Mouse (Mus musculus): ENCODE data around the gene Myo19.
"Not testable (repeated sequence)": the region's sequence is repeated elsewhere in the genome, so short reads cannot be mapped to it uniquely, and the experiment has no call there.

Myo19 gene

GRCm38 (mm10) chr11:84879772-84880464 lies at the start of gene Myo19, which contains the start of gene Pigw:
TSS of gene Myo19 (plus strand) at chr11:84880148.
TSS of gene Pigw (minus strand) at chr11:84880285.
- DNase-seq, result peak; percentile 82

- no peak for DNase-seq
Observed at GRCm38 (mm10) chr11:84839330-84839729, 40.6 kb upstream of the Myo19 start.

DNA sequence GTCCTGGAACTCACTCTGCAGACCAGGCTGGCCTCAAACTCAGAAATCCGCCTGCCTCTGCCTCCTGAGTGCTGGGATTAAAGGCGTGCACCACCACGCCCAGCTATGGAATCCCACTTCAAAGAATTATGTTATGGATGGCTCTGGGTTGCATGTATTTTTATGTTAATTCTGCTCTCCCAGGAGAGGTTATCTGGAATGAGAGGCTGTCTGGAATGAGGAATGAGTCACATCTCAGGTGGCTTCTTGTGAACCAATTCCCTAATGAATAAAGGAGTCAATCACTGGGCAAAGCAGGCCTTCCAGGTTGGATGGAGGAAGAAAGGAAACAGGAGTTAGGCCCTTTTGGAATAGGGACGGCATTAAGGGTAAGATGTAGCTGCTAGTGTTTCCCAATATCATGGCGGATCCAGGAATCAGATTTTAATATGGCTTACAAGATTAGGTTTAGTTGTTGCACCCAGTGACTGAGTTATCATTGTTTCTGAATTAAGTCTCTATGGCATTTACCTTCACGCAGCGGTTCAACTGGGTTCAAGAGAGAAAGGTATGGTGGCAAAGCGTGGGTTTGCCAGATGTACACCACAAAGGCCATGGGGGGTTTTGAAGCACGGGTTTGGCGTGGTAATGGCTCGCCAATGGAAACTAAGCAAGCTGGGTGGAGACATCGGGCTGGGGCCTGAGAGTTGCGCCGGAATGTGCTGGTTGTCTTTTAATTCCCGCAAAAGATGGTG lies 33.0 kb upstream of the Myo19 start:
- no peak for DNase-seq

- DNase-seq, result no peak
Observed at GRCm38 (mm10) chr11:84847475-84848090, 32.4 kb upstream of the Myo19 start.

DNA sequence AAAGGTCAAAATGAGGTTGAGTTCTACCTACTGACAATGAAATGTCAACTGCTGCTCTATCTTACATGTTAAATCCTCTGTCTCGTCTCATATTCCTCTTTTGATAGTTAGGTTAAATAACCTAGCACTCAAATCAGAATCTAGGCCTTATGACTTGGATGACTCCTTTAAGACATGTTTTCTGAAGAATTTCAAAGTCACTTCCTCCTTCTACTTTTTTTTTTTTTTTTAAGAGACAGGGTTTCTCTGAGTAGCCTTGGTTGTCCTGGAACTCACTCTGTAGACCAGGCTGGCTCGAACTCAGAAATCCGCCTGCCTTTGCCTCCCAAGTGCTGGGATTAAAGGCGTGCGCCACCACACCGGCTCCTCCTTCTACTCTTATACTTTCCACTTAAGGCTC lies 24.7 kb upstream of the Myo19 start:
- no peak for DNase-seq

GRCm38 (mm10) chr11:84865268-84865667 lies 14.7 kb upstream of the Myo19 start:
- no peak for DNase-seq

GRCm38 (mm10) chr11:84867586-84867985 lies 12.4 kb upstream of the Myo19 start:
- no peak for DNase-seq

- no peak for DNase-seq
Observed at GRCm38 (mm10) chr11:84868786-84869259, 11.1 kb upstream of the Myo19 start.

GRCm38 (mm10) chr11:84869537-84870232 lies 10.3 kb upstream of the Myo19 start:
- peak; percentile 93 for DNase-seq

DNA sequence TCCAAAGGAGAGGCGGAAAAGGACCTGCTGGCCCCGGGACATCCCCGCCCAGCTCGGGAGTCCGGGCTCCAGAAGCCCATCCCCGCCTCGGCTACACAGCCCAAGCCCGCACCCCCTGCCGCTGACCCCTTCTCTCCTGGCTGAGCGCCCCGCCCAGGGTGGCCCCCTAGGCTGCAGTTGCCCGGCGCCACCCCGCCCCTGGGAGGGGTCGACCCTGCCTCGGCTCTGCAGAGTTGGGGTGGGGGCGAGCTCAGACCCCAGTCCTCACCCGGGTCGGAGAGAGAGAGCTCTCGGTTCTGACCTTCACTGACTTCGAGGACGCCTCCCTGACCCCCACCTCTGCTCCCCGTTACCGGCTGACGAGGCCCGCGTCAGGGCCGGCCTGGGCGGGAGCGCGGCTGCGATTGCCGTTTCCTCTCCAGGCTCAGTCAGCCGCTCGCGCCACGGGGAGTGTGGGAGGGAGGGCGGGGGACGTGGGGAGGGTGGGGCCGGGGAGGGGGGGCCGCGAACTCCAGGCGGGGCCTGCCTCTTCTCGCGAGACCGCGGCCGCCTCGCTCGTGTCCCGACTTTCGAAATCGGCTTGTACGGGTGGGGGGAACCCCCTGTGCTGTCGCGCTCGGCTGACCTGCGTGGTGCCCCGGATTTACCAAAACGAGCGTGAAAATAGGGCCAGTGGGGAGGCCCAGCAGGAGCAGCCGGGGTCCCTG lies 9.5 kb upstream of the Myo19 start, which contains the start of gene Ggnbp2:
Ggnbp2 (minus strand) TSS at position 481 of the 707 bp plus-strand sequence.
- DNase-seq, result peak; percentile 94

DNA sequence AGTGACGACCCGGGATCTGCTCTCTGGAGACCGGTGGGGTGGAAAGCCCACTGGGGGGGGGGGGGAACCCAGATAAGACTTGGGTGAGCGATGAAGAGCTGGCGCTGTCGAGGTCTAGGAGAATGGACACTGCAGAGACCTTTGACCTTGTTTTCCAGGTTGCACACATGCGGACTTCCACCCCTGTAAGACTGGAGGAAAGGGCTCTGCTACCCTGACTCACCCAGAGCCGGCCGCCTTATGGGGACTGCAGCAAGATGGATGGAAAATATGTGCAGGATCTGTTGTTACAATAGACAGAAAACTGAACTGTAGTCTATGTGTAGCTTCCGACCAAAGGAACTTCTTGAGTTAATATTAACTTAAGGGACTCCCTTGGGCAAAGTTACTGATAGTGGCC lies 8.9 kb upstream of the Myo19 start:
- no peak for DNase-seq

DNA sequence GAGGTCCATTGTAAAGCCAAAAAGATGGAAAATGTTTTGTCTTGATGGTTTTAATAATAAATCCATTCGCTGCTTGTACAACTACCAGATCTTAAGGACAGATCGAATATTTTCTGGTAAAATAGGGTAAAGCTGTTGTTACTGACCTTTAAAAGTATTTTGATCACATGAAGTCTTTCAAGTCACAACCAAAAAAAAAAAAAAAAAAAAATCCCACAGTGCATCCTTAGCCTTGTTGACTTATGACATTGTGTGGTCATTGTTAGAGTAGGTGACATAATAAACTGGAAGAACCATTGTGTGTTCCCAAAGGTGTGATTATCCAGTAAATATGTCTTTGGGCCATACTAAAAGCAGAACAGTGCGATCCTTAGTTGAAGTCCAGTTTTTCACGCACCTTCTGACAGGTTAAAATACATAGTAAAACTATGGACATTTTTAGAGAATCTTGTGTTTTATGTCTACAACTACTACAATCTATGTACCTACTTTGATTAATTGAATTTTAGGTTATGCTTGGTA lies 8.3 kb upstream of the Myo19 start:
- no peak for DNase-seq

- DNase-seq, result no peak
Observed at GRCm38 (mm10) chr11:84873042-84873833, 6.7 kb upstream of the Myo19 start.

- DNase-seq, result not testable (repeated sequence)
Observed at GRCm38 (mm10) chr11:84876020-84876419, 3.9 kb upstream of the Myo19 start.

DNA sequence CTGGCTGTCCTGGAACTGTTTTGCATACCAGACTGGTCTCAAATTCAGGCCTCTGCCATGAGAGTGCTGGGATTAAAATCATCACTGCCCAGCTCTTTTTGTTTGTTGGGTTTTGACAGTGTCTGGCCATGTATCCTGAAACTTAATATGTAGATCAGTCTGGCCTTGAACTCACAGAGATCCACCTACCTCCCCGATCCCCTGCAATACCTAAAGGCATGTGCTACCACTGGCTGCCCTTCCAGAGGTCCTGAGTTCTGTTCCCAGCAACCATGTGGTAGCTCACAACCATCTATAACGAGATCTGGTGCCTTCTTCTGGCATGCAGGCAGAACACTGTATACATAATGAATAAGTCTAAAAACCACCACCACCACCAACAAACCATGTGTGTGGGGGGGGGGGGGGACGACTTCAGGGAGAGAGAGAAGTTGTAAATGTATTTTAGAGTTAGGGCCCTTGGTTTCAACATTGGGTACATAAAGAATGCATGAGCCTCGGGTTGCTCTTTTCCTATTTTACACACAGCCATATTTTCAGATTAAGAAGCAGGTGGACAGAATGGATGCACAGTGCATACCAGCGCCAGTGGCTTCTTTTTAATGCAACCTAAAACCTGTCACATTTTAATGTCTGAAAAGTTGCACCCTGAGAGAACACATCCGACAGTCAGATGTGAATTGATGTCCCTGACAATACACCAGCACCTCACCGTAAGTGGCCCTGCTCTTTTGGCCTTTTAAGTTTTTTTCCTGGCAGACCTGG lies 759 bp upstream of the Myo19 start:
- no peak for DNase-seq

- peak; percentile 69 for DNase-seq
Observed at GRCm38 (mm10) chr11:84880465-84880961, 565 bp downstream of the Myo19 start.

DNA sequence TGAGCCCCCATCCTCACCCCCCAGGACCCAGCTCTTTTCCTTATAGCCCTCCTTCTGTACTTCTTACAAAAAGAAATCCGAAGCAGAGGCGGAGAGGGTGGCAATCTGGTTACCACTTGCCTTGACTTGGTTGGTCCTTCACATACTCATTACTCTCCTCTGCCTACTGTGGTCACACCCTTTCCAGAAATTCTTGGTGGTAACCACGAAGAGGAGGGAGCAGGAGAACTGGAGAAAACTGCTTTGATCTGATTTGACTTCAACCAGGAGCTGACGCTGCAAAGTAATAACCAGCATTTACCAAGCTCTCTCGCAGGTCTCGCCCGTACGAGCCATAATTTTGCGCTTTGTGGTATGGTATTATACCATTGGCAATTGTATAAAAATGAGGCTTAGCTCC lies 1.0 kb downstream of the Myo19 start:
- no peak for DNase-seq

DNA sequence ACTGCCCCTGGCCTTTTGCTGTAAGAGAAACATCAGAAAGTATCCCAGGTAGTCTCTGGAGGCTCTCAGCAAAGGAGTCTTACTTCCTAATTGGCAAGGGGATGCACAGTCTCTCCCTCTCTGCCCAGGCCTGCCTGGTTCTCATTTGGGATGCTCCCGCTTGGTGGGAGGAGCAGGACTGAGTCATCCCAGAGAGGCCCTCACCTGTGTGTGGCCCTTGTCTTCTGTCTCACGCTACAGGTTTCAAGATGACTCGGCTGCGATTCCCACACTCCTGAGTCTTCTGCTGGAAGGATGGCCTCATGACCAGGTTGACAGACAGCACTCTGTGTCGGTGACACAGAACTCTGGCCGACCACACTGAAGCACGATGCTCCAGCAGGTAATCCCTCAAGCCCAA lies 2.4 kb downstream of the Myo19 start:
- DNase-seq, result no peak

GRCm38 (mm10) chr11:84885238-84885637 lies 5.3 kb downstream of the Myo19 start:
- no peak for DNase-seq

GRCm38 (mm10) chr11:84886236-84886635 lies 6.3 kb downstream of the Myo19 start:
- no peak for DNase-seq
